Mouse (Mus musculus): ENCODE data around the gene Lmf1.

- TF ChIP-seq POLR2A (IDR thresholded peaks at IDR 0.05; ENCODE audit: insufficient read depth, low read length) (no peak), CTCF (IDR thresholded peaks at IDR 0.05; ENCODE audit: low read depth, low read length) (no peak), EP300 (IDR thresholded peaks at IDR 0.05; ENCODE audit: insufficient read depth, low read depth, low read length) (no peak)
Observed at GRCm38 (mm10) chr17:25561223-25562028, 17.5 kb upstream of the Lmf1 start.

Data from ES-Bruce4 (cell line).